Mouse (Mus musculus): ENCODE results near the gene Ubn1. TPM values are rescaled to one million over a fixed set of nuclear protein-coding genes. Genes with fewer than 3 reads are reported as not detected.
A peak's percentile ranks its signal among the peaks of the same experiment; 100 is the strongest.

Gene Ubn1
- total RNA-seq, 2 experiments from 2014 or later: 21.5 to 23.4 TPM

DNA sequence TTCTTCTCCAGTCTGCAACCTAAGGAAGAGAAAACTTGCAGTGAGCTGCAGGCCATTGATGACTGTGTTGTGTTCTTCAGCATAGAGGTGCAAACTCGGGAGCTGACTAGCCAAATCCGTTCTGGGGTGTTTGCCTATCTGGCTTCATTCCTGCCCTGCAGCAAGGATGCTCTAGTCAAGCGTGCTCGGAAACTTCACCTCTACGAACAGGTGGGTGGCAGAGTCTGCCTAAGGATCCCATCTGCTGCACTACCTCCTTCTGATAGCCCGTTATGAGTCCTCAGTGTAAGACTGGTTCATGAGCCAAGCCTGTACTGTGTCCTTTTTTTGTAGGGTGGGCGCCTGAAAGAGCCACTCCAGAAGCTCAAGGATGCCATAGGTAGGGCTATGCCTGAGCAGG is 22.1 kb downstream of the Ubn1 start:
- DNase-seq: no peak

DNA sequence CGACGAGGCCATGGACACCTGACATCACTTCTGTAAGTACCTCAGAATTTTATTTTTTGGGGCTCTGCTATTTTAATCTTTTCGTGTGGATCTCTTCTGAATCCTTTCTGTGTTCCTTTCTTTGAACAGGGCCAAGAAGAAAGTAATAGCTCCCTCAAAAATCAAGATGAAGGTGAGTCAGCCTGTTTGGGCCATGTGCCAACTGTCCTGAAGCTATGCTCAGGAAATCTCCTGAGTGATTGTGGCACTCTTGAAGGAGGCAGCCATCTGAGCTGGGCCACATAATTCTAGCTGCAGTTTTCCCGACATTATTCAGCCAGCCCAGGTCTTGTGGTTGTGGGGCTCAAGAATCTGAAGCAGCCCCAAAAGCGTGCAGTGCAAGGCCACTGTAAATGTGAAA is 24.5 kb downstream of the Ubn1 start:
- no peak for DNase-seq

DNA sequence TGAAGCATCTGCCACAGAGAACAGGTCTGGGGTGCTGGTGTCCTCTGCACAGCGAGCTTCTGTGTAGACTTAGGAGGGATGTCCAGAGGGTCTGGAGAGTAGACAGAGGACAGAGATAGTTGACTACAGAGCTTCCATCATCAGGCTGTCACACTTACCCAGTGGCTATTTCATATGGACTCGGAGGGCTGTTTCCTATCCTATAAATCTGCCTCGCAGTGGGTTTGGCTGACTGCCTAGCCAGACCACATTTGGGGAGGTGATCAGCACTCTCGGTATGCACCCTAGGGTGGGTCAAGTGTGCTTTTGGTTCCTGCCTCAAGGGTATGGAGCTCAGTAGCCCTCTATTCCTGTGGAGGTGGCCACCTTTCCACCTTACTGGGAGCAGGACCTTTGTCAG is 35.3 kb downstream of the Ubn1 start:
- no peak for DNase-seq

DNA sequence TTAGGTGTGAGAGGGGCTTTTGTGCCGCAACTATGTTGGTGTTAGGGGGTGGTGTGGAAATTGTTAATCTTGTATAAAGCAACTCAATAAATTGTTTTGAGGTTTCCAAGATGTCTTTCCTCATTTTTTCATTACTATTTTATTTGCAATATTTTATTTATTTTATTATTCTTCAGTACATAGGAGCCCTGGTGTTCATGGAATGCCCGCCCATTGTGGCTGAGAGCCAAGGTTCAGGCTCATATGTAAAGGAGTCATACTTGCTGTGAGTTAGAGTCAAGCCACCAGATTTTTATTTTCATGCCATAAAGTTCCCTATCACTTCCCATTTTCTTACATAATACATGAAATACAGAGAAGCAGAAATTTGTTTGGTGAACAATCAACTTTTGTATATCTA is 36.3 kb downstream of the Ubn1 start:
- no peak for DNase-seq

DNA sequence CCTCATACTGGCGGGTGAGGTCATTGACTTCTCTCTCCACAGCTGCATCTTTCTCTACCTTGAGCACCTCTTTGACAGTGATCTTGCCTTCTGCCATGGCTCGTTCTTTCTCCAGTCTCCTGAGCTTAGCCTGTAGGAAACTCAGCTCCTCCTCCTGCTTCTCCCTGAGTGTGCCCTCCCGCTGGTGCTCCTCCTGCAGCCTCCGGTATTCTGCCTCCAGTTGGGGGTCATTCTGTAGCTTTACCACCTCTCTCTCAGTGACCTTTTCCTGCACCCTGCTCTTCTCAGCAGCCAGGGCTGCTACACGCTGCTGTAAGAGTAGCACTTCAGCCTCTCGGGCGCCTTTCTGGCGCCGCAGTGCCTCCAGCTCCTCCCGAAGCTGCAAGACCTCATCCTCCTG is 39.2 kb downstream of the Ubn1 start:
- no peak for DNase-seq

DNA sequence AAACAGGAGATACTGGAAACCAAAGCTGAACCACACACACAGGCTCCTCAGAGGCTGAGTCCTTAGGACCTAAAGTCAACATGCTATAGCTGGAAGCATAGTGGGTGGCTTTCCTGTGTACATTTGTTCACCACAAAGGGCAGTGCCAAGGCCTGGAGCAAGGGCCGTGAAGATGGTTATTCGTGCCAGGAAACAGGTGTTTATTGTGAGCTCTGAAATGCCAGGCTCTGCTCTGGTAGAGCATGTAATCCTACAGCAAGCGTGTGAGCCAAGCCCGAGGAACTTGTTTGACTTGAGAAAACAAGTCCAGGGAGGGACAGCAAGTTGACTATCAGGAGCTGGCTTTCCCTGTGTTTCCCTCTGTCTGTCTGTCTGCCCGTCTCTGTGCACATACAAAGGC is 43.4 kb downstream of the Ubn1 start:
- no peak for DNase-seq

DNA sequence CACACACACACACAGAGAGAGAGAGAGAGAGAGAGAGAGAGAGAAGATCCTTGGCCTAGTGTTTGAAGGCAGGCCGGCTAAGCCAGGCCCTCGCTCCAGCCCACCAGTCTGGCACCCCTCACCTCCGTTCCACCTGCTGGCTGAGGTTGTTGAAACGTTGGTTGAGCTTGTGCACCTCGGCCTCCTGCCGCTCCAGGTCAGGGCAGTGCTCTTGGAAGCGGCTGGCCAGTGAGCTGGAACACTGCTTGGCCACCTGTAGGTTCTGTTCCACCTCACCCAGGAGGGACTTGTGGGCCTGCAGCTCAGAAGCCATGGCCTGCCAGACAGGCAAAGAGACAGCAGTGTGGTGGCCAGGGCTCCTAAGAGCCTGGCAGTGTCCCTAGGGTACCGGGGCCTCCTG is 46.6 kb downstream of the Ubn1 start:
- DNase-seq: no peak

DNA sequence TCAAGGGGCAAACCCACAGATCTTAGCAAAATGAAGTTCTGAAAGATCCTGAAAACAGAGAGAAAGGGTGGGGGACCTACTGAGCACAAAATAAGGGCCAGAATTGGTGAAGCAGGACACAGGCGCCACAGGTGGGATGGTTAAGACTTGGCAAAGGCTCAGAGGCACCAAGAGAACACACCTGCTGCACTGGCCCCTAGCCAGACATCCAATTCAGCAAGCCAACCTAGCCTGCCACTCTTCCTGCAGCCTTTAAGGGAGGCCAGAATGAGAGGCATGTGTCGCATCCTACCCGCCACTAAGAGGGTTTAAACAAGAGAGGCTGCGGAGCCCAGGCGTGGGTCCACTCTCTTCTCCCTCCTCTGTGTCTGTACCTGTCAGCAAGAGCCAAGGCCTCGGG is 51.1 kb downstream of the Ubn1 start:
- DNase-seq: no peak

DNA sequence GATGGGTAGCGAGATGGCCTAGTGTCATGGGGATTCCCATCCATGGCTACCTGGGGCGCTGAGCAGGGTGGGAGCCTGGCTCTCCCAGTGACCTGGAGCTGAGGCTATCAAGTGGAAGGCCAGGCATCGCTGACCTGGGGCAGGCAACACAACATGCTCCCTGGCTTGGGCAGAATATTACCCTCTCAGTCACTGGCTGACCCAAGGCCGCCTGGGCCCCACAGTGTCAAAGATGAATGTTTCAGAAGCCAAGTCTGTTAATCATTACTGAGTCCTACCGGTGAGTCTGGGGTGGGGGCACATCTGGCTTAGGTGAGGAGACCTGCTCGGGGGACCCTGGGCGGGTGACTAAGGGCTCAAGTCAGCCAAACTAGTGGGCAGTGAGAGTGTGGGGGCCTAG is 60.0 kb downstream of the Ubn1 start:
- no peak for DNase-seq

DNA sequence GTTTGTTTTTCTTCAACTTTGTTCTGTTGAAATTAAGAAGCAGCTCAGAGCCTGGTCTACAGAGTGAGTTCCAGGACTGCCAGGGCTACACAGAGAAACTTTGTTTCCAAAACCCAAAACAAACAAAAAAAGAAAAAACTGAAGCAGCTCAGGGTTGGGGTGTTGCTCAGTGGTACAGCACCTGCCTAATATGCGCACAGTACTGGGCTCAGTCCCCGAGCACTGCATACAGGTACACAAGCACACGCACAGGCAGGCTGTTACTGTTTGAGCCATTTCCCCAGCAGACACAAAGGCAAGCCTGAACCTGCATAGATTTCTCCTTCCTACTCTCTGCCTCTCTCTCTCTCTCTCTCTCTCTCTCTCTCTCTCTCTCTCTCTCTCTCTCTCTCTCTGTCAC is 61.2 kb downstream of the Ubn1 start:
- DNase-seq: no peak

DNA sequence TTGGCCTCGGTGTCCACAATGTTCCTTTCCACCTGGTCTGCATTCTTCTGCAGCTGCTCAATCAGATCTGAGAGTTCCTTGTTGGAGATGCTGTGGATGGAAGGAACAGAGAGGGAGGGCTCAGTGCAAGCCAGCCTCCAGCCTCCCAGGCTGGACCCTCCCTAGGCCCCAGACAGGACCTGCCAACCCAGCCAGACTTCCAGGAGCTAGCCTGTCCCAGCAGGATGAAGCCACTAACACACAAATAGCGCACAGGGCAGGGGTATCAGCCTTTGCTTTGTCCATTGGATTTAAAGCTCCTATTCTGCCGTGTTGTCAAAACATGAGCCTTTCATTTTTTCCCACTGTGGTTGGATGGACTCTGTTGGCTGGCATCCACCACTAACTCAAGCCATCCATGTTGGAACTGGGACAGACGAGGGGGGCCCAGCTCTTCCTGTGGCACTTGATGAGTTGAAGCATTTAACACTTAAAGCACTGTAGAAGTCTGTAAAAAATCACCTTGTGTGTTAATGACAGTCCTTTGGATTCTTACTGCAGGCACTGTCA is 63.2 kb downstream of the Ubn1 start:
- DNase-seq: no peak

DNA sequence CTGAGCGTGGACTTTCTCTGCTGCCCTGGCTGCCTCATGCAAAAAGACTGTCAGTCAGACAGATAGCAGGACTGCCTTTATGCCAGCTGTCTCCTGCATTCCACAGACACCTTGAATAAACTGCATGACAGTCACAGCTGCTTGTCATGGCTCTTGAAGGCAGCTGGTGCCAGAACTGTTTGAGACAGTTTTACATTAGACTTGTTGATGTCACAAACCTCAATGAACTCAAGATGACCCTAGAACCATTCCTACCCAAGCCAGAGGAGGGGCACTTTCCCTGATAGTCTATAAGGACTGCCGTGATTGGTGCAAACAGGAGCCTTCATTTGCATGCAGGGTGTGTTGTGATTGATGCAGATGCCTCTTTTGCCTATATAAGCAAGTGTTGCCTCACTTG is 63.7 kb downstream of the Ubn1 start:
- no peak for DNase-seq

DNA sequence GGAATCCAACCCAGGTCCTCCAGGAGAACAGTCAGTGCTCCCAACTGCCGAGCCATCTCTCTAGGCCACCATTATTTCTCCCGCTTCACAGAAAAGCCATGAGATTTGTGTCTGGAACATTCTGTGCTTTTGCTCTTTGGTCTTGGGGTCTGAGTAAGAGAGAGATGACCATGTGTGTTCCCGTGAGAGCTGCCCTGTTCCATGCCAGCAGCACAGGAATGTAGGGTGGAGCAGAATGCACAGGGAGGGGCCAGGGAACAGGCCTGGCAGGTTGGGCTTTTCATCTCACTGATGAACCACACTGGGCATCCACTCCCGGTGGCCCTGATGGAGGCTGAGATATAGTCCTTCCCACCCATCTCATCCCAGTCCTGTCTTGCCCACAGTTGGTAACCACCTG is 69.5 kb downstream of the Ubn1 start:
- no peak for DNase-seq

DNA sequence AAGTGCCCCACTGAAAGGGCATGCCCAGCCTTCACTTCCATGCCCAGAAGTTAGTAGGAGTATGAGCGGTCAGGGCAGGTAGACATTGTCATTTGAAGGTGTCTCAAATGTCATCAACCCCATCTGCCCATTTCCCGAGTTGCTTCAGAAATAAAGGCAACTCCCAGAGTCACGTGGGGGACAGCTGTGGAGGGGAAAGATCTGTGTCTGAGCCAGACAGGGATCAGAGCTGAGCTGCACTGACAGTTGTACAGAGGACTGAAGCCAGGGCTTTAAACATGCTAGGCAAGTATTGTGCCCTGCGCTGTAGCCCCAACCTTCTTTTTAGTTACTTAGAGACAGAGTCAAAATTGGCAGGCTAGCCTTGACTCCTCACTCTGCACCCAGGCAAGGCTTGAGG is 70.0 kb downstream of the Ubn1 start:
- DNase-seq: no peak

DNA sequence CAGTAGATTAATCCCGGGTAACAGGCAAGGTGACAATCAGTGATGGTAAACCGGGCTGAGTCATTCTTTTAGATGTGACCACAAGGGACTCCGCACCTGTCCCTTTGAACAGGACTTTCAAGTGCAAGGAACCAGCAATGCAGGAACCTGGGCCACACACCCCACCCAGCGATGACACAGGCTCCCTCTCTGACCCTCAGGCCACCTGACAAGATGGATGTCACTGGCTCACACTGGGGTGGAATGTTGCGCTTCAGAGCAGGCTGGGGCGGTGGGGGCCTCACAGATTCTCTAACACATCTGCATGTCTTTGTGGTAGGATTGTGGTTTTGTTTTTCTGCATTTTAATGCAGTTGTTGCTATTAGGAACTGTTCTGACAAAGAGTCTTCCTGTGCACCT is 73.6 kb downstream of the Ubn1 start:
- DNase-seq: no peak

DNA sequence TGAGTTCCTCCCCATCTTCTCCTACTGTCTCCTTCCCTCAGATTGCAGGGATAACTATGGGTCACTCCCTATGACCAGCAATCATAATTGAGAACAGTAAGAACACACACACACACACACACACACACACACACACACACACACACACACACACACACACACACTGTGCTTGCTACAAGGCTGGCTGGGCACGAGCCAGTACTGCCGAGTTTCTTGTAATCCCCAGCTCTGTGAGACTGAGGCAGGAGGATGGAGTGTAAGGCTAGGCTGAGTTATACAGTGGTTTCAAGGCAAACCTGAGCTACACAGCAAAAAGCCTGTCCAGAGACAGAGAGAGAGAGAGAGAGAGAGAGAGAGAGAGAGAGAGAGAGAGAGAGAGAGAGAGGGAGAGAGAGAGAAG is 80.3 kb downstream of the Ubn1 start:
- DNase-seq: no peak

DNA sequence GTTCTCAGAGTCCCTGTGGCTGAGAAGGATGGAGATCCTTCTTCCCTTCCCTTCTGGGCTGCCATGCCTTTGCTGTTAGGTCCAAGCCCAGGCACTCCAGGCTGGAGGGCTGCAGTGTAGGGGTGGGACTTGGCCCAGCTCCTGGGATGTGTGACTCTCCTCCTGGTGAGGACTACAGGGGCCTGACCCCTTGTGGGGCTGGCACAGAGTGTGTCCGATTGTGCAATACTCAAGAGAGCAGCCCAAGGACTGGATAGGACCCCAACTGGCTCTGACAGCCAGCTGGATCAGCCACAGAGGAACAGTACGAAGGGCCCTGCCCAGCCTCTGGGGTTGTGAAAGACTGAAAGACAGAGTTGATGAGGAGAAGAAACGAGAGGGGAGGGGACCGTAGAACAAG is 80.9 kb downstream of the Ubn1 start:
- peak; percentile 85 for DNase-seq

DNA sequence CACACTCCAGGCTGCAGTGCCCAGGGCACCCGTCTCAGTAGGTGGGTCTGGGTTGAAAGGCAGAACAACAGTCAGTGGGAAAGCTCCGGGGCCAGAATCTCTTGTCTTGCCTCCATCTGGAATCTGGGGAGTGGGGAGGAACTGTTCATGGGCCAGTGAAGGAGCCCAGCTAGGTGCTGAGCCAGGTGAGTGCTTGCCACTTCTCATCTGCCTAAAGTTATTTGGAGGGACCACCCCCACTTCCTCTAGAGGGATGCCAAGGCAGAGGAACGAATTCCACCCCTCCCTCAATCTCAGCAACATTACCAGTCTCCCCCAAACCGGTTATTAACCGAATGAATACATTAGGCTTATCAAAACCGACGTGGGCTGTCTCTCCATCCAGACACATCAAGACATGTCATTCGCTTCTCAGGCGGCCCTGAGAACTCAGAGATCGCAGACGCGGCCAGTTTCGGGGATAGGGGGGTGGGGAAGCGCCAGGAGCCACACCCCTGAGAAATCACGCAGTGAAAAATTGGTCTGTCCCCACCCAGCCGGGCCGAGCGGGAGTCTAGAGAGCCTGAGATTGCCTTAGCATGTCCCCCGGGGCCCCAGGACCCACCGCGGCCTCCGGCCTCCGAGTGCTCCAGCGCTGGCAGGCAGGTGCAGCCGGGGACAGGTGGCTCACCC is 81.5 kb downstream of the Ubn1 start:
- DNase-seq: peak; percentile 34

DNA sequence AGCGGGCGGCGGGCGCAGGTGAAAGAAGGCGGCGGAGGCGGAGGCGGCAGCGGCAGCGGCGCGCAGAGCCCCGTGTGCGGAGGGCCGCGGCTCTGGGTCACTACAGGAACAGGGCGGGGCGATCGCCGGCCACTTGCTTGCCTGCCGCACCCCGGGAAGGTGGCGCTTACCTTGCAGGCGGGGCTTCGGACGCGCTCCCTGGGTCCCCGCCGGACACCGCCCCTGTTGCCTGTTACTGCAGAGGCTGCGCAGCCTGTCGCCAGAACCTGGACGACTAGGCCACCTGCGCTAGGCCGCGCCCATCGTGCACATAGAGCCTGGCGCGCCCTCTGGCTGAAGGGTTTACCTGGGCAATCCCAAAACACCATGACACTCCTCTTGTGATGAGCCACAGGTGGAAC is 82.5 kb downstream of the Ubn1 start, which contains the start of gene Ppl:
TSS of gene Ppl (minus strand) at position 21 of the 401 bp plus-strand sequence.
- DNase-seq: peak; percentile 59

DNA sequence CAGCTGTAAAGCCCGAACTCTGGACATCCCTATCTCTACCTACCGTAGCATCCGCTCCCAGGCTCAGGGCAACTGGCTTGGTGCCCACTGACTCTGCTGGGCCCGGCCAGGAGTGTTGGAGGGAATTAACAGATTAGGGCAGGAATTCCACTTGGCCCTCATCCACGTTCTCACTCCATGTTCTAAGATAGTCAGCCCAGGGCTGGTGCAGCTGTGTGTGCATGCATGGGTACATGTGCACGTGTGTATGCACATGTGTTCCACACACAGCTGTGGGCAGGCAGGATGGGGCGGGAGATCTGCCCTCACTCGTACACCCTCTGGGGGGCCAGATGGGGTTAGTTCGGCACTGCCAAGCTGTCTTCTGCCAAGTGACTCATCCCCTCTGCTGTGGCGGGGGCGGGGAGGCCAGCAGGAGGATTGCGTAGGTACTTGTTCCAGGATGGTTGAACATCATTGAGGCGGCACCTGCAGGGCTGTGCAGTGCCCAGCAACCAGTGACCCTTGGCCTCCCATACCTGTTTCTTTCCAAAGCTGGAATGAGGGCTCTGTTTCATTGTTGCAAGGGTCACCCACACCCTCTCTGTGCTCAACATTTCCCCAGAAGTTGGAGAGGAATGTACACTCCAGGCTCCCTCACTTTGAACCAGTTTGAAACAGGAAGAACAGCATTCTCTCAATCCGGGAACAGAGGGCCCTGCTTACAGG is 84.9 kb downstream of the Ubn1 start:
- DNase-seq: peak; percentile 74

DNA sequence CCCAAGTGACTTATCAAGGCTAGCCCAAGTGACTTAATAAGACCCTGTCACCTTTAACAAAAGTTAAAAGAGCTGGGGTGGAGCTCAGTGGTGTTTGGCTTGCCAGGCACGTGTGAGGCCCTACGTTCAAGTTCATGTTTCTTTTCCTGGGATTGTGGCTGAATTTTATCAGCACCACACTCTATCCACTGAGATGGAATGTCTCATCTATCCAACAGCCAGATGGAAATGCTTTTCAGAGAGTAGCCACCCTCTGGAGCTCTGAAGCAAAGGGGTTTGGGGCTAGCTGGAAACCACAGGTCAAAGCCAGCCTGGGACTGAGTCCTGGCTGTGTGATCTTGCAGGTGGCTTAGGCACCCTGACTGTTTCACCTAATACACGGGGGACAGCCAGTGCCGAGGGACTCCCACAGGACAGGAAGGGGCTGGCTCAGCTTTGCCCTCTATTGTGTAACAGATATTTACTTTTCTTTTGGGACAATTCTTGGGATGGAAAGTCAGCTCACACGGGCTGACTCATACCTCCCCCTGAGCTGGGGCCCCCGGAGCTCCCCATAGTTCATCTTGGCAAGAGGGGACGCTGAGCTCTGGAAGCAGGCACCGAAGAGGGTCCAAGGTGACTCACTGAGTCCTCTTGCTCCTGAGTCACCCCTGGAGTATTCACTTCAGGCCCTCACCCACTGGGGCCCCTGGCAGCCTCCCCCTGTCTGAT is 85.8 kb downstream of the Ubn1 start:
- peak; percentile 62 for DNase-seq

All from gastrocnemius, postnatal 25 days (tissue).